Mouse (Mus musculus) G1E (cell line): ENCODE measurements at regions not wholly inside any gene's neighbourhood (a gene's known extent, or its start where the extent isn't known, plus 50 kb on each side); places are given as distances from the start of the nearest gene placed in this dataset.

Experiments used
- CTCF ChIP-seq: IDR thresholded peaks from 2 replicates; pipeline ENCODE4 v1.5.1; 2012; ENCODE audit warnings: low read depth, low read length, inconsistent platforms, mixed read lengths
- POLR2AphosphoS5 ChIP-seq: IDR thresholded peaks from 2 replicates; pipeline ENCODE4 v1.6.1; 2012; ENCODE audit warnings: low read depth, low read length, inconsistent platforms; ENCODE audit not compliant: insufficient replicate concordance

DNA sequence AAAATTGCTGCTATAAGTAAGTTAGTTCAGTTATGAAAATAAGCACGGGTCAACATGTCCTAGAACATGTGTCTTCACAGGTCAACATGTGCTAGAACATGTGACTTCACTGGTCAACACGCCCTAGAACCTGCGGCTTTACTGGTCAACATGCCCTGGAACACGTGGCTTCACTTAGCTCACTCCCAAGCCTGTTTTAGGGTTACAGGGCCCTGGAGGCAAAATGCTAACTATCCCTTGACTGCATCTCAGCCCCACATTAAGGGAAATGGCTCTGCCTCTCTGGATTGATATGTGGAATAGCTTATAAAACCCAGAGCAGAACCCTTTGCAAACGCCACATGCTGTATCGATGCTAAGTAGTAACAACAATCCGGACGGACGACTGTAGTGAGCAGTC lies 67.8 kb downstream of the Nkx6-1 start:
- TF ChIP-seq CTCF, result no peak
- TF ChIP-seq POLR2AphosphoS5, result no peak
